Mouse (Mus musculus) Patski (cell line): Measurements from ENCODE around the gene Foxa3. TPM values are rescaled to one million over a fixed set of nuclear protein-coding genes. Genes with fewer than 3 reads are reported as not detected.

ENCODE experiments used
- ATAC-seq: fragments of 100-300 bp; one replicate; pipeline ENCODE4 v1.8.0; 2021
- CTCF ChIA-PET: fragments of 350-600 bp; sonication (Branson Sonifier 250); formaldehyde crosslinking; loops from one replicate; lab custom pipeline; 2022; ENCODE audit warnings: inconsistent platforms; lab: Charles Lee
- POLR2A ChIA-PET: fragments of 350-600 bp; sonication (Branson Sonifier 250); formaldehyde crosslinking; loops from one replicate; lab custom pipeline; 2022; ENCODE audit warnings: antibody characterized with exemption, inconsistent platforms; lab: Charles Lee
- DNase-seq: peaks from one replicate; pipeline ENCODE4 v3.0.0-alpha.2; 2011; ENCODE audit warnings: low read depth, low spot score
- H3K27me3 ChIP-seq: fragments of 371-371 bp; one replicate; pipeline ENCODE4 v1.5.1; 2021
- CTCF ChIP-seq: fragments of 100-300 bp; IDR thresholded peaks from one replicate; pipeline ENCODE4 v1.5.1; 2021
- in situ Hi-C: fragments of 300-500 bp; cut with MboI; formaldehyde crosslinking; loops from 3 replicates; pipeline ENCODE4 v1.11.1; 2018; ENCODE audit warnings: low pct_unique_long_range_greater_than_20kb, mixed read lengths
- polyA plus RNA-seq: library from polyadenylated mRNA; unstranded; gene quantifications from one replicate; pipeline ENCODE4 v1.2.3, GENCODE M21; 2021

The Foxa3 gene
- polyA plus RNA-seq, 1 experiment from 2014 or later: 0.09 TPM

DNA sequence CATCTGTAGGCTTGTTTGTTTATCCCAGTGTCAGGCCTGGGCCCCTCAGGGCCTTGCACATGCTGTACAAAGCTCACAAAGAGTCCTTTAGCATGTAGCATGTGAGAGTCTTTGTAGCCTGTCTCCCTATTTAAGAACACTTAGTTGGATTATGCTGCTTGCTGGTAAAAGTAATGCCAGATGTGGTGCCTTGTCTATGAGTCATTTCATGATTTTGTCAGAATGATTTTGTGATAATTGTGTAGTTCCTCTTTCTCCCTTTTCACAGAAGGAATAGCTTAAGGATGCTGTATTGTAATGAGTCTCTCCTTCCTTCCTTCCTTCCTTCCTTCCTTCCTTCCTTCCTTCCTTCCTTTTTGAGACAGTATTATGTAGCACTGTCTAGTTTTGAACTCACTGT lies 4.7 kb upstream of the Foxa3 start:
- in situ Hi-C loops: no loop called here
- ATAC-seq (no peak), DNase-seq (no peak)
- H3K27me3 ChIP-seq: no peaks in the 10 kb centered on the region
- CTCF ChIA-PET: interaction anchor here (0.8 to 1.3 kb wide), 2 partner anchors 16 to 23 kb away, joined by 3 read pairs; no protein-coding TSS in a partner anchor
- TF ChIP-seq CTCF: no peak
- POLR2A ChIA-PET: interaction anchor here (0.8 kb wide), 1 partner anchor 10 kb away, joined by 3 read pairs; no protein-coding TSS in a partner anchor

- in situ Hi-C loops: no loop called here
- ChIA-PET CTCF (interaction anchor here (1.4 to 1.7 kb wide), 3 partner anchors 13 to 68 kb away, joined by 3 to 5 read pairs (median 4); no protein-coding TSS in a partner anchor), POLR2A (no interaction called here)
- ATAC-seq: peak; percentile 13
- no peak for TF ChIP-seq CTCF
- peaks cover 2% of the 10 kb centered on the region for H3K27me3 ChIP-seq
- DNase-seq: no peak
Measured at GRCm38 (mm10) chr7:19024581-19025255, 1.4 kb upstream of the Foxa3 start.

DNA sequence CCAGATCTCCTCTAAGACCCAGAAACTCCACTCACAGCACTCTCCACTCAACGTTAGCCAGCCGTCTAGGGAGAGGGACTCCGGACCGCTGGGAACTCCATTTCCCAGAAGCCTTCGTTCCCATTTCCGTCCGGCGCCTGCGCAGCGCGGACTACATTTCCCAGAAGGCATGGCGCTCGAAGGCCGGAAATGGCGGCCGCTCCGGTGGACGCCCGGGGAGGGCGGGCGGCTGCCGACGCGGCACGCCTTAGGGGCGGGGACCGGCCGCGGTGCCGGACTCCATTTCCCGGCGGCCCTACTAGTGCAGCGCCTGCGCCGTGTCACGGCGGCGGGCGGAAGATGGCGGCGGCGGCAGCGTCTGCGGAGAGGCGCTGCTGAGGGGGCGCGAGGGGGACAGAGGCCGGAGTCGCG lies 763 bp upstream of the Foxa3 start, which contains the start of gene Sympk:
Sympk (plus strand) TSS at position 282 of the 411 bp plus-strand sequence.
- ATAC-seq: peak; percentile 92
- no peak for TF ChIP-seq CTCF

DNA sequence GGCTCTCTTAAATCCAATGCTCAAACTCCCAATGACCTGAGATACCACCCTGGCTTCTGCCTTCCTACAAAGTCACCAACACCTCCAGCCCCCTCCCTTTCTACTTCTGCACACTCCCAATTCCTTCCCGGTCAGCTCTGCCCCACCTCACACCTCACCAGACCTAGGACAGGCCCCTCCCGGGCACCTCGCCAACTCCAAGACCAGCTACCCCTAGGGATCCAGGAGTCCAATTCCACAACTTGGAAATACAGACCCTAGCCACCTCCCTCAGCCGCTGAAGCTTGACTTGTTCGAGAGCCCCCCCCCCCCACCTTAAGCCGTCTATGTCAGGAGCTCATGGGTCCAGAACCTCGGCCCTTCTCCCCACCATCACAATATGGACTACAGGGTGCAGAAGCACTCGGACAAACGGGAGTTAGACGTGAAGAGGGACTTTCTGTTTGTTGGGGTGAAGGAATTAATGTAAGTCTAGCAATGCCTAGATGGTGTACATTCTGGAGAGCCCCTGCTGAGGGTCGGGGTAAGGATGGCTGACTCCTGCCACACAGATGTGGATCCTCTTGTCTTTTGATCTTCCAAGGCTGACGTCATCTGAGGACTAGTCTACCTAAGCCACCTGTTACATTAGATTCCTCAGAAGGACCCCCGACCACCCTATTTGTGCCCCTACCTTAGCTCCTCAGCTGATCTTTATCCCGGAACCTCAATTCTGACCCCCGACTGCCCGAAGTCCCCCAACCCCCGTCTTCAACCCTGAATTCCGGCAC lies 964 bp downstream of the Foxa3 start:
- DNase-seq: no peak
- no peak for TF ChIP-seq CTCF
- ChIA-PET CTCF (interaction anchor here (0.8 to 3.0 kb wide), 5 partner anchors 11 to 126 kb away, joined by 3 to 17 read pairs (median 4); no protein-coding TSS in a partner anchor), POLR2A (interaction anchor here (1.1 kb wide), 1 partner anchor 58 kb away, joined by 3 read pairs; no protein-coding TSS in a partner anchor)
- in situ Hi-C loops: no loop called here
- peaks cover 2% of the 10 kb centered on the region for H3K27me3 ChIP-seq
- no peak for ATAC-seq

More for the DNA sequence above, 763 bp upstream of the Foxa3 start, which contains the start of gene Sympk:
- POLR2A ChIA-PET: no interaction called here
- H3K27me3 ChIP-seq: peaks cover 2% of the 10 kb centered on the region
- peak; percentile 72 for DNase-seq
- in situ Hi-C loops: no loop called here
- CTCF ChIA-PET: interaction anchor here (0.9 to 3.0 kb wide), 2 partner anchors 15 to 17 kb away, joined by 3 to 17 read pairs; no protein-coding TSS in a partner anchor

DNA sequence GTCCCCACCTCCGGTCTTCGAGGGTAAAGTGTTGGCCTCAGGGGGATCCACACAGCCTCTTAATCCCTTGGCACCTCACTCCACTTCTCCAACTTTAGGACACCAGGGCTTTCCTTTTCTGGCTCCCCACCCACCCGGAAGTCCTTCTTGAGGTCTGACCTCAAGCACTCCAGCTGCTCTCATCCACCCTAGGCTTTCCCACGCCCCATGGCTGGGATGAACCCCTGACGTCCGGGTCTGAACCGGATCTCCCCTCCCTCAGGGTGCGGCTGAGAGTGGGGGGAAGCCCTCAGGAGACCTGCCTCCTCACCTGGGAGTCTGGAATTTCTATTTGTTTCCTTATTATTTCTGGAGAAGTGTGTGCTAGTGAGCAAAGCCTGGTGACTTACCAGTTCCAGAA lies 2.3 kb downstream of the Foxa3 start:
- ATAC-seq (no peak), DNase-seq (no peak)
- CTCF ChIA-PET: interaction anchor here (1.8 kb wide), 1 partner anchor 15 kb away, joined by 6 read pairs; no protein-coding TSS in a partner anchor
- in situ Hi-C loops: no loop called here
- H3K27me3 ChIP-seq: peaks cover 2% of the 10 kb centered on the region
- TF ChIP-seq CTCF: no peak
- POLR2A ChIA-PET: no interaction called here

- in situ Hi-C loops: no loop called here
- TF ChIP-seq CTCF: no peak
- DNase-seq (no peak), ATAC-seq (no peak)
- CTCF ChIA-PET: no interaction called here
- H3K27me3 ChIP-seq: peaks cover 2% of the 10 kb centered on the region
- POLR2A ChIA-PET: no interaction called here
Measured at GRCm38 (mm10) chr7:19017909-19018308, 5.4 kb downstream of the Foxa3 start.

GRCm38 (mm10) chr7:19016042-19016441 lies 7.3 kb downstream of the Foxa3 start:
- ATAC-seq (no peak), DNase-seq (no peak)
- ChIA-PET POLR2A (no interaction called here), CTCF (no interaction called here)
- no peaks in the 10 kb centered on the region for H3K27me3 ChIP-seq
- in situ Hi-C loops: no loop called here
- no peak for TF ChIP-seq CTCF

DNA sequence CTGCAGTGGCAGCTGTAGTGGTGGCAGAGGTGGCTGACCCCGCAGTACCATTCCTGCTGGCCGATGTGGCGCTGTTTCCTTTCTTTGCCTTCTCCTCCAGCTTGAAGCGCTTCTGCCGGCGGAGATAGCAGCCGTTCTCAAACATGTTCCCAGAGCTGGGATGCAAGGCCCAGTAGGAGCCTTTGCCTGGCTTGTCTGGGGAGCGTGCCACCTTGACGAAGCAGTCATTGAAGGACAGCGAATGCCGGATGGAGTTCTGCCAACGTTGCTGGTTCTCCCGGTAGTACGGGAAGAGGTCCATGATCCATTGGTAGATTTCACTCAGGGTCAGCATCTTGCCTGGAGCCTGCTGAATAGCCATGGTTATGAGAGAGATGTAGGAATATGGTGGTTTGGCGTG lies 8.9 kb downstream of the Foxa3 start:
- ChIA-PET POLR2A (interaction anchor here (1.0 kb wide), 1 partner anchor 11 kb away, joined by 3 read pairs; no protein-coding TSS in a partner anchor), CTCF (no interaction called here)
- in situ Hi-C loops: no loop called here
- DNase-seq: no peak
- no peak for TF ChIP-seq CTCF
- no peak for ATAC-seq
- no peaks in the 10 kb centered on the region for H3K27me3 ChIP-seq

DNA sequence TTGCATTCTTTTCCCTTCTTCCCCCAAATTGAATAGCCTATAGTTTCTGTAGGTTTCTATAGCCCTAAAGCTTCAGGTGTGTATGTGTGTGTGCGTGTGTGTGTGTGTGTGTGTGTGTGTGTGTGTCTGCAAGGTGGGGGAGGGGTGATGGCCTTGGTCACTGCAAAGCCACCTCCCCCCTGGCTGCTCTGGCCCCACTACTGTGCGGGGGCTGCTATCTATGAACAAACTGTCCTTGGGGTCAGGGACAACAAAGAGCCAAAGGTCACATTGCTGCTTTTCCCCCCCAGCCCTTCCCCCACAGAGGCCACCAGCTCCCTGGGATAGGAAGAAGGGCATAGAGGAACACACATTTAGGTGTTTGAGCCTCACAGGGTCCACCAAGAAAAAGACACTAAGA lies 10.5 kb downstream of the Foxa3 start:
- DNase-seq (no peak), ATAC-seq (no peak)
- in situ Hi-C loops: no loop called here
- no peak for TF ChIP-seq CTCF
- no peaks in the 10 kb centered on the region for H3K27me3 ChIP-seq
- CTCF ChIA-PET: no interaction called here
- POLR2A ChIA-PET: no interaction called here

DNA sequence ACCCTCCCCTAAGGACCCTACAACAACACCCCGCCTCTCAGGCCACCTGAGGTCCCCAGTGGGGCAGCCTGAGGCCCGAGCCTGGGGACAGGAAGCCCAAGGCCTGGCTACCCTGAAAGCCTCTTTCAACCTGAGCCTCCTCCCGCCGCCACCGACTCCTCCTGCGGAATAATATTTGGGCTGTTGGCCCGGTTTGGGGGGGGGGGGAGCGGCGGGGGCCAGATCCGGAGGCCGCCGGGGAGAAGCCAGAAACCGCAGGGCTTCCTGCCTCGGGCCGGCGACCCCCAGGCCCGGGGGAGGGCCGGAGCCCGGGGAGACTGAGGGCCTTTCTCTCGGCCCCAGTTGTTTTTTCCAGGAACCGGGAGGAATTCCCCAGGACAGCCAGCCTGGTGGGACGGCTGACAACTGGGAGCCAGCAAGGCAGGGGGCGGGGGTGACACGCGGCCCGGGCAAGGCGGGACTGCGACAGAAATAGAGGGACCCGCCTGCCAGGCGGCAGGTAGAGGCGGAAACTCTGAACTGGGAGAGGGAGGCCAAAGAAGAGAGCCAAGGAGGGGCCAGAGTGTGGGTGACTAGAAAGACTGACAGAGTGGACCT lies 11.2 kb downstream of the Foxa3 start:
- in situ Hi-C loops: no loop called here
- TF ChIP-seq CTCF: no peak
- ChIA-PET CTCF (interaction anchor here (1.5 kb wide), 1 partner anchor 11 kb away, joined by 3 read pairs; no protein-coding TSS in a partner anchor), POLR2A (interaction anchor here (0.6 kb wide), 1 partner anchor 550 kb away, joined by 4 read pairs; no protein-coding TSS in a partner anchor)
- no peaks in the 10 kb centered on the region for H3K27me3 ChIP-seq
- no peak for DNase-seq
- peak; percentile 22 for ATAC-seq
